Mouse (Mus musculus) layer of hippocampus, postnatal 14 days (tissue): ENCODE data around the gene Olfr924. TPM values are rescaled to one million over a fixed set of nuclear protein-coding genes. Genes with fewer than 3 reads are reported as not detected.
A peak's percentile ranks its signal among the peaks of the same experiment; 100 is the strongest.
"Not testable (repeated sequence)": the region's sequence is repeated elsewhere in the genome, so short reads cannot be mapped to it uniquely, and the experiment has no call there.

Experiments
- DNase-seq, 2 experiments: peaks; one replicate each; pipeline ENCODE4 v3.0.0; 2021 to 2022; ENCODE audit warnings: low spot score in 2 of 2, mixed read lengths in 1 of 2
- long read RNA-seq, 2 experiments: library from polyadenylated mRNA; stranded (forward); transcript quantifications; one replicate each; pipeline ENCODE4 v2.0.0; 2021
- total RNA-seq, 2 experiments: library from RNA; stranded (reverse); gene quantifications; 2 replicates each; pipeline ENCODE4 v1.2.3; 2021

Gene Olfr924
- total RNA-seq, result not detected
- long read RNA-seq, experiment 1, result 0 reads
- long read RNA-seq, experiment 2, result 0 reads

- DNase-seq, result no peak
Measured at GRCm38 (mm10) chr9:38844149-38844548, at the start of gene Olfr924. TSS of gene Olfr924 (plus strand) at chr9:38844449.

GRCm38 (mm10) chr9:38805696-38806095, 38.6 kb upstream of the Olfr924 start:
- peak in 1 of 2 experiments; percentile 3 for DNase-seq

- DNase-seq, result no peak
Measured at GRCm38 (mm10) chr9:38814314-38814713, 29.9 kb upstream of the Olfr924 start, which contains the start of gene Olfr922. TSS of gene Olfr922 (plus strand) at chr9:38814614.

GRCm38 (mm10) chr9:38815458-38815986, 28.7 kb upstream of the Olfr924 start:
- no peak for DNase-seq

GRCm38 (mm10) chr9:38826245-38826644, 18.0 kb upstream of the Olfr924 start, which contains the start of gene Olfr923:
TSS of gene Olfr923 (plus strand) at chr9:38826545.
- no peak for DNase-seq

GRCm38 (mm10) chr9:38833027-38833426, 11.2 kb upstream of the Olfr924 start:
- no peak for DNase-seq

GRCm38 (mm10) chr9:38854760-38855159, 10.5 kb downstream of the Olfr924 start, which contains the start of gene Olfr26:
TSS of gene Olfr26 (plus strand) at chr9:38855060.
- DNase-seq, result no peak

- not testable (repeated sequence) for DNase-seq
Measured at GRCm38 (mm10) chr9:38874880-38875279, 30.6 kb downstream of the Olfr924 start.

- DNase-seq, result no peak
Measured at GRCm38 (mm10) chr9:38876826-38877225, 32.6 kb downstream of the Olfr924 start, which contains the start of gene Olfr926. TSS of gene Olfr926 (plus strand) at chr9:38877126.

Other genes starting within 250 kb of the Olfr924 start
- gene Olfr914, start 239.3 kb upstream of the Olfr924 start, total RNA-seq, result not detected
- gene Olfr916, start 184.6 kb upstream of the Olfr924 start, total RNA-seq, result not detected
- not detected for gene Olfr917, start 178.6 kb upstream of the Olfr924 start, total RNA-seq
- gene Olfr918, start 169.8 kb upstream of the Olfr924 start, total RNA-seq, result not detected
- not detected for gene Olfr919, start 140.8 kb upstream of the Olfr924 start, total RNA-seq
- gene Vwa5a, start 126.2 kb upstream of the Olfr924 start, total RNA-seq, result 1 to 10 TPM; 7.8 to 9.8 TPM
- under 1 TPM in 1 of 2 experiments, not detected in 1; 0.07 TPM for gene Olfr920, start 92.2 kb upstream of the Olfr924 start, total RNA-seq
- not detected for gene Olfr921, start 71.4 kb upstream of the Olfr924 start, total RNA-seq
- not detected for gene Olfr922, start 29.8 kb upstream of the Olfr924 start, total RNA-seq
- not detected for gene Olfr923, start 17.9 kb upstream of the Olfr924 start, total RNA-seq
- gene Olfr26, start 10.6 kb downstream of the Olfr924 start, total RNA-seq, result not detected
- gene Olfr926, start 32.7 kb downstream of the Olfr924 start, total RNA-seq, result not detected
- not detected for gene Olfr930, start 85.4 kb downstream of the Olfr924 start, total RNA-seq
- not detected for gene Olfr933, start 127.9 kb downstream of the Olfr924 start, total RNA-seq
- gene Olfr934, start 143.9 kb downstream of the Olfr924 start, total RNA-seq, result not detected
- not detected for gene Olfr935, start 155.2 kb downstream of the Olfr924 start, total RNA-seq
- gene Olfr146, start 178.9 kb downstream of the Olfr924 start, total RNA-seq, result not detected
- gene Olfr937, start 220.5 kb downstream of the Olfr924 start, total RNA-seq, result not detected
- gene Olfr938, start 234.4 kb downstream of the Olfr924 start, total RNA-seq, result not detected